Mouse (Mus musculus) gastrocnemius, postnatal 10 days (tissue): ENCODE results near the gene Fkbp15. TPM values are rescaled to one million over a fixed set of nuclear protein-coding genes. Genes with fewer than 3 reads are reported as not detected.

Experiments used
- DNase-seq: peaks from one replicate; pipeline ENCODE4 v3.0.0; 2021; ENCODE audit warnings: mixed read lengths
- total RNA-seq, 2 experiments: library from RNA; stranded (reverse); gene quantifications; 2 replicates each; pipeline ENCODE4 v1.2.3; 2021

Fkbp15 gene
- total RNA-seq, 2 experiments from 2014 or later, result 18.0 to 22.0 TPM

- no peak for DNase-seq
Measured at GRCm38 (mm10) chr4:62372818-62373520, 12.6 kb upstream of the Fkbp15 start.

GRCm38 (mm10) chr4:62372410-62372809 lies 12.1 kb upstream of the Fkbp15 start:
- no peak for DNase-seq

- DNase-seq, result no peak
Measured at GRCm38 (mm10) chr4:62369091-62369490, 8.7 kb upstream of the Fkbp15 start.

- no peak for DNase-seq
Measured at GRCm38 (mm10) chr4:62367586-62367985, 7.2 kb upstream of the Fkbp15 start.

GRCm38 (mm10) chr4:62366291-62366690 lies 5.9 kb upstream of the Fkbp15 start:
- no peak for DNase-seq

- no peak for DNase-seq
Measured at GRCm38 (mm10) chr4:62364299-62364698, 4.0 kb upstream of the Fkbp15 start.

- DNase-seq, result no peak
Measured at GRCm38 (mm10) chr4:62362437-62362836, 2.1 kb upstream of the Fkbp15 start.

GRCm38 (mm10) chr4:62361997-62362396 lies 1.6 kb upstream of the Fkbp15 start:
- DNase-seq, result no peak

GRCm38 (mm10) chr4:62361571-62361970 lies 1.2 kb upstream of the Fkbp15 start:
- no peak for DNase-seq

GRCm38 (mm10) chr4:62360805-62361455 lies 582 bp upstream of the Fkbp15 start:
- no peak for DNase-seq

- DNase-seq, result no peak
Measured at GRCm38 (mm10) chr4:62359256-62359775, 1.0 kb downstream of the Fkbp15 start.

- DNase-seq, result no peak
Measured at GRCm38 (mm10) chr4:62357631-62358148, 2.7 kb downstream of the Fkbp15 start.

GRCm38 (mm10) chr4:62349371-62349770 lies 11.0 kb downstream of the Fkbp15 start:
- DNase-seq, result no peak

GRCm38 (mm10) chr4:62348329-62348705 lies 12.0 kb downstream of the Fkbp15 start:
- no peak for DNase-seq

GRCm38 (mm10) chr4:62347605-62348328 lies 12.6 kb downstream of the Fkbp15 start:
- no peak for DNase-seq

GRCm38 (mm10) chr4:62345827-62346226 lies 14.5 kb downstream of the Fkbp15 start:
- DNase-seq, result no peak

GRCm38 (mm10) chr4:62344000-62344399 lies 16.3 kb downstream of the Fkbp15 start:
- DNase-seq, result no peak

GRCm38 (mm10) chr4:62338536-62338935 lies 21.8 kb downstream of the Fkbp15 start:
- no peak for DNase-seq

GRCm38 (mm10) chr4:62331977-62332376 lies 28.4 kb downstream of the Fkbp15 start:
- no peak for DNase-seq

- no peak for DNase-seq
Measured at GRCm38 (mm10) chr4:62328941-62329660, 31.2 kb downstream of the Fkbp15 start.

GRCm38 (mm10) chr4:62326111-62326510 lies 34.2 kb downstream of the Fkbp15 start:
- DNase-seq, result no peak

- DNase-seq, result no peak
Measured at GRCm38 (mm10) chr4:62322684-62323083, 37.7 kb downstream of the Fkbp15 start.
